ENCODE assay signal across 9 mouse cellular contexts in genomic region chr7:84447060-84447459, GRCm38 (mm10). TPM values are rescaled to one million over a fixed set of nuclear protein-coding genes. Genes with fewer than 3 reads are reported as not detected.
DNase-seq lines count a peak whose midpoint lies in the region.
"Had no signal": no experiment of that assay in that cellular context is flagged by ENCODE, and none has a peak within 500 bp of the region (broad histone marks: within the 10 kb centered on the region; RNA-seq: fewer than 3 reads in every experiment).

No protein-coding gene starts in this region.

- H3K27me3 ChIP-seq in embryonic facial prominence, embryonic 10.5 days (replicated peaks; ENCODE audit: low read depth, poor library complexity, severe bottlenecking) = no peaks in the 10 kb centered on the region
- H3K27me3 ChIP-seq in limb, embryonic 10.5 days (ENCODE audit: low read depth, poor library complexity, severe bottlenecking) = no peaks in the 10 kb centered on the region
- H3K27me3 ChIP-seq: heart, embryonic 15.5 days had no signal

- H3K4me3 ChIP-seq in embryonic facial prominence, embryonic 10.5 days = no peak overlapping the region
- no peak overlapping the region for H3K4me3 ChIP-seq in limb, embryonic 10.5 days
- H3K4me3 ChIP-seq: heart, embryonic 15.5 days had no signal

- H3K4me1 ChIP-seq in embryonic facial prominence, embryonic 10.5 days = no peaks in the 10 kb centered on the region
- no peaks in the 10 kb centered on the region for H3K4me1 ChIP-seq in limb, embryonic 10.5 days

- no peak overlapping the region for H3K27ac ChIP-seq in embryonic facial prominence, embryonic 10.5 days (replicated peaks)
- H3K27ac ChIP-seq in limb, embryonic 10.5 days = no peak overlapping the region
- H3K27ac ChIP-seq: heart, embryonic 15.5 days had no signal

- no peaks in the 10 kb centered on the region for H3K9me3 ChIP-seq in embryonic facial prominence, embryonic 10.5 days
- no peaks in the 10 kb centered on the region for H3K9me3 ChIP-seq in limb, embryonic 10.5 days (replicated peaks)
- H3K9me3 ChIP-seq: heart, embryonic 15.5 days had no signal

- no peaks in the 10 kb centered on the region for H3K36me3 ChIP-seq in embryonic facial prominence, embryonic 10.5 days (replicated peaks)
- H3K36me3 ChIP-seq in limb, embryonic 10.5 days = no peaks in the 10 kb centered on the region
- H3K36me3 ChIP-seq: heart, embryonic 15.5 days had no signal

- WGBS in embryonic facial prominence, embryonic 10.5 days = 21% methylated on average over 4 of the region's 4 CpGs
- 31% methylated on average over 4 of the region's 4 CpGs for WGBS in limb, embryonic 10.5 days

- peak; percentile 12 for DNase-seq in ovary, adult 18-20 months (ENCODE audit: low spot score)
- no peak for DNase-seq in ovary, postnatal 10 days (ENCODE audit: low spot score)
- peak; percentile 23 for DNase-seq in adrenal gland, adult 8-10 months
- peak; percentile 62 for DNase-seq in embryonic facial prominence, embryonic 10.5 days (ENCODE audit: low spot score)
- peak; percentile 39 for DNase-seq in hindlimb bud, embryonic 11.5 days (ENCODE audit: extremely low spot score, low read depth, low spot score)
- DNase-seq in limb, embryonic 10.5 days (ENCODE audit: low spot score) = peak; percentile 62
- DNase-seq in retina, adult 2 months (ENCODE audit: low read depth, low spot score) = peak; percentile 26
- no peak for DNase-seq in spleen, postnatal 4 days (ENCODE audit: low spot score in 2 of 2)

RNA-seq across cellular contexts. Expression of gene Arnt2, which starts 37.1 kb away (rescaled TPM):
- total RNA-seq in adrenal gland, adult 8-10 months (2022) = 10 to 100 TPM; 41.3 to 62.9 (median 50.8) TPM
- 20.7 and 22.2 TPM in 2 replicates for polyA plus RNA-seq in embryonic facial prominence, embryonic 10.5 days (2016; fragmentation: Nextera tagmentation; extraction: Ambion mirVana)
- polyA plus RNA-seq in limb, embryonic 10.5 days (2016; fragmentation: Nextera tagmentation; extraction: Ambion mirVana) = 14.4 and 18.4 TPM in 2 replicates

Comparison
In these comparisons a context has a peak if more than half of its experiments do, and no peak if none do; other contexts are left out.
1. DNase-seq: peak in ovary, adult 18-20 months (single experiment), adrenal gland, adult 8-10 months (single experiment), embryonic facial prominence, embryonic 10.5 days (single experiment), hindlimb bud, embryonic 11.5 days (single experiment), limb, embryonic 10.5 days (single experiment) and retina, adult 2 months (single experiment); none in ovary, postnatal 10 days (single experiment) and spleen, postnatal 4 days (0 of 2).